Mouse (Mus musculus) testis, adult 2 months (tissue): Measurements from ENCODE around the gene Gm45521. TPM values are rescaled to one million over a fixed set of nuclear protein-coding genes. Genes with fewer than 3 reads are reported as not detected.
A peak's percentile ranks its signal among the peaks of the same experiment; 100 is the strongest.

Source experiments
- H3K27ac ChIP-seq: fragments of 200-500 bp; 2 replicates; pipeline ENCODE4 v1.5.1; 2012; ENCODE audit warnings: low read depth, low read length; ENCODE audit not compliant: control insufficient read depth, insufficient read depth
- H3K27me3 ChIP-seq: fragments of 200-500 bp; 2 replicates; pipeline ENCODE4 v1.6.1; 2012; ENCODE audit warnings: mild to moderate bottlenecking, low read length, moderate library complexity; ENCODE audit not compliant: control insufficient read depth, insufficient read depth
- H3K36me3 ChIP-seq: fragments of 200-500 bp; 2 replicates; pipeline ENCODE4 v1.6.1; 2012; ENCODE audit warnings: mild to moderate bottlenecking, low read length; ENCODE audit not compliant: control insufficient read depth, insufficient read depth
- H3K4me1 ChIP-seq: fragments of 200-500 bp; 2 replicates; pipeline ENCODE4 v1.6.1; 2012; ENCODE audit warnings: low read length; ENCODE audit not compliant: control insufficient read depth, insufficient read depth
- H3K4me3 ChIP-seq: fragments of 200-500 bp; 2 replicates; pipeline ENCODE4 v1.5.1; 2012; ENCODE audit warnings: low read depth, mild to moderate bottlenecking, low read length, moderate library complexity, mixed read lengths; ENCODE audit not compliant: control insufficient read depth
- CTCF ChIP-seq: fragments of 200-500 bp; IDR thresholded peaks from 2 replicates; pipeline ENCODE4 v1.5.1; 2012; ENCODE audit warnings: low read depth, mild to moderate bottlenecking, inconsistent platforms, low read length, moderate library complexity; ENCODE audit not compliant: control insufficient read depth, insufficient read depth, insufficient replicate concordance
- POLR2A ChIP-seq: fragments of 200-500 bp; IDR thresholded peaks from 2 replicates; pipeline ENCODE4 v1.6.1; 2012; ENCODE audit warnings: low read depth, mild to moderate bottlenecking, inconsistent platforms, low read length, moderate library complexity; ENCODE audit not compliant: control insufficient read depth
- polyA plus RNA-seq: library from polyadenylated mRNA; depleted of rRNA; stranded (reverse); fragments of >200 nt; gene quantifications from 2 replicates; pipeline ENCODE4 v1.2.3, GENCODE M21; 2012

Gm45521 gene
- polyA plus RNA-seq, 1 experiment, result 3.4 TPM

DNA sequence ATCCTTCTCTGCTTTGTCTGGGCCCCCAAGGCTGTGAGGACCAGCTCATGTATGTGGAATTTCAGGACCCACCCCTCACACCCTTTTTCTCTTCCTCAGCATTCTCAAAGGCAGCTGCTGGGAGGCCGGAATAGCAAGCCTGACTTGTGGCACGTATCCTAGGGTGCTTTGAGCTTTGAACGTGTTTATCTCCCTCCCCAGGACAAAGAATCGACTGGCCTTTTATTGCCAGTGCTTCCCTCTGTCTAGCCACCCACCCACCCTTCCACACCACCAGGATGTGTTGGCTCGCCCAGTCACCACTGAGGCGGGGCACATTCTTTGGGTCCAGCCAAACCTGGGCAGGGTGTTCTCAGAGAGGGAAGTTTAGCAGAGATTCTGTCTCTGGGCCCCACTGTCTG, 3.0 kb upstream of the Gm45521 start:
- TF ChIP-seq CTCF (no peak), POLR2A (no peak)
- Histone ChIP-seq H3K4me1 (peaks cover 16% of the 10 kb centered on the region), H3K36me3 (no peaks in the 10 kb centered on the region), H3K27me3 (no peaks in the 10 kb centered on the region), H3K4me3 (no peak overlapping the region), H3K27ac (no peak overlapping the region)

DNA sequence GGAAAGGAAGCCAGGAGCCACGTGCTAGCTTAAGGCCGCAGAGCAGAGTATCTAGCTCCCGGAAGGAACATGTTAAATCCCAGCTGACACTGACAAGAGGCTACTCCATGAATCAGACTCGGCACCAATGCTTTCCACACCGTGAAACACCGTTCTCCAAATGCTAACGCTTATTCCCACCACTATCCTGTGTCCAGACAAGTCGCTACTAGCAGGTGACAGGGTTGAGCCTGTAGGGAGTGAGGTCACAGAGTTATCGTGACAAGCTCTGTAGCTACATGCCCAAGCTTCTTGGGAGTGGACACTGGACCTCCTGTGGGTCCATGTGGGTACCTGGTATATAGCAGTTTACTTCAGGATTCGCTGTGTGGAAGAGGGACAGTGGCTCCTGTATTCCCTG, 661 bp upstream of the Gm45521 start:
- Histone ChIP-seq H3K4me3 (peak overlapping the region; percentile 67), H3K27me3 (no peaks in the 10 kb centered on the region), H3K4me1 (peaks cover 16% of the 10 kb centered on the region), H3K36me3 (no peaks in the 10 kb centered on the region), H3K27ac (no peak overlapping the region)
- TF ChIP-seq CTCF, result no peak

DNA sequence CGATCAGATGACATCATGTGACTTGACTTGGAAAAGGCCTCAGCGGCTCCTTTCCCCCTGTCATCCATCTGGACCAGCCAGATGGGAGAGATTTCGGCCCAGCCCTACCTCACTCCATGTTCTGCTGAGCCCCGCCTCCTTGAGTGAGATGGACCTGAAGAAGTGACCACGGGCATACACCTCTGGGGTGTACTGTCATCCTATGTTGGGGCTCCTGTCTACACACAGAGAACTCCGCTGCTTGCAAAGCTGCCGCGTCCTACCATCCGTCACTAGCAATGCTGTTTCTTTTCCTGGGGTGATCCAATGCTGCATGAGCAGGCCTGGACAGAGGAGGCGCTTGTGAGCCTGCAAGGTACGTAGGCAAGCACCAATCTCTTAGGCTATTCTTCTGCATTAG, 3.5 kb downstream of the Gm45521 start:
- no peaks in the 10 kb centered on the region for H3K27me3 ChIP-seq
- H3K36me3 ChIP-seq, result no peaks in the 10 kb centered on the region
- TF ChIP-seq CTCF, result peak; percentile 40; the same call in 1 of the 2 replicates
- TF ChIP-seq POLR2A, result no peak
- no peak overlapping the region for H3K27ac ChIP-seq
- no peak overlapping the region for H3K4me3 ChIP-seq
- H3K4me1 ChIP-seq, result peaks cover 12% of the 10 kb centered on the region

DNA sequence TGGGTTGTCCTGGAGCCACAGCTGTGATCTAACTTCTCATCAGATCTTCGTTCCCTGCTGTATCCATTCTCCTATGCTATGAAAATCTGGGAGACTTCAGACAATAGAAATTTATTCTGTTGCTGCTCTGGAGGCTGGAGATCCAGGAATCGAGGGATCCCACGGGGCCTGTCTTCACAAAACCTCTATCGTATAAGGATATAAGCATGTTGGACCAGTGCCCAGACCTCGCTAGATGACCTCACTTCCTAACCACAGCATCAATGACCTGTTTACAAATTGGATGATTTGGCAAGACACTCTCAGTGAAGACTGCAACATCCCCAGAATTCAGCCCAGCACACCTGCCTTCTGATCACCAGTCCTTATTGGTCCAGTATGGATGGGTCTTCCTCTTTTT, 4.6 kb downstream of the Gm45521 start:
- no peaks in the 10 kb centered on the region for H3K36me3 ChIP-seq
- H3K4me1 ChIP-seq, result peaks cover 6% of the 10 kb centered on the region
- TF ChIP-seq CTCF (no peak), POLR2A (no peak)
- no peak overlapping the region for H3K4me3 ChIP-seq
- no peak overlapping the region for H3K27ac ChIP-seq
- no peaks in the 10 kb centered on the region for H3K27me3 ChIP-seq

DNA sequence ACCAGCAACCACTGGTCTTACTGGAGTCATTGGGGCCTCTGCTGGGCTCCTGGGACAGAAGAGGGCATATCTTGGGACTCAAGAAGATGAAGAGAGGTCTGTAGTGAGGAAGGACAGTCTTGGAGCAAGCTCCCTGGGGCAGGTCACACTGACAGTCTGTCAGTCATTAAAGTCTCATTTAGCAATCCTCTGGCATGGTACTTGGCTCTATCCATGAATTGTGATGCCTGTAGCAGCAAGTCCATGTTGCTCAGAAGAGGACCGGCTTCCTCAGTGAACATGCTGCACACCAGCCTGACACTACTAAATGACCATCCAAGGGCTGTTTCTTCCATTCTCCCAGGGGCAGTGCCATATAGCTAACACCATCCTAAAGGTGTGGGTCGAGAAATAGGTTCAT, 5.5 kb downstream of the Gm45521 start:
- Histone ChIP-seq H3K36me3 (no peaks in the 10 kb centered on the region), H3K4me1 (no peaks in the 10 kb centered on the region; the same call in 1 of the 2 replicates), H3K4me3 (no peak overlapping the region), H3K27me3 (no peaks in the 10 kb centered on the region), H3K27ac (no peak overlapping the region)
- TF ChIP-seq POLR2A, result no peak
- TF ChIP-seq CTCF, result no peak

DNA sequence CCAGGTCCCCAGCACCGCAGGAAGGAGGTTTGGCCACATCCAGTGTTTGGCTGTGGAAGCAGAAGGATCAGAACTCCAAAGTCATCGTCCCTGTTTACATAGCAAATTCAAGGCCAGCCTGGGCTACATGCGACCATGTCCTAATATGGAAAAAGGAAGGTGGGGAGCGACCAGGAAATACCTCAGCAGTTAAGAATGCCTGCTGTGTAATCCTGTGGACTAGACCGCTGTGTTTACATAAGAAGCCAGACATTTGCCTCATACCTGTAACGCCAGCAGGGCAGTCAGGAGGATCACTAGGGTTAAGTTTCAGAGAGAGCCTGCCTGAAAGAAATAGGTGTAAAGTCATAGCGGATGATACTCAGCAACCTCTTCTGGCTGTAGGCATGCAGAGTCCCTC, 6.1 kb downstream of the Gm45521 start:
- Histone ChIP-seq H3K27me3 (no peaks in the 10 kb centered on the region), H3K4me3 (no peak overlapping the region), H3K27ac (no peak overlapping the region), H3K4me1 (no peaks in the 10 kb centered on the region), H3K36me3 (no peaks in the 10 kb centered on the region)
- TF ChIP-seq CTCF (no peak), POLR2A (no peak)

DNA sequence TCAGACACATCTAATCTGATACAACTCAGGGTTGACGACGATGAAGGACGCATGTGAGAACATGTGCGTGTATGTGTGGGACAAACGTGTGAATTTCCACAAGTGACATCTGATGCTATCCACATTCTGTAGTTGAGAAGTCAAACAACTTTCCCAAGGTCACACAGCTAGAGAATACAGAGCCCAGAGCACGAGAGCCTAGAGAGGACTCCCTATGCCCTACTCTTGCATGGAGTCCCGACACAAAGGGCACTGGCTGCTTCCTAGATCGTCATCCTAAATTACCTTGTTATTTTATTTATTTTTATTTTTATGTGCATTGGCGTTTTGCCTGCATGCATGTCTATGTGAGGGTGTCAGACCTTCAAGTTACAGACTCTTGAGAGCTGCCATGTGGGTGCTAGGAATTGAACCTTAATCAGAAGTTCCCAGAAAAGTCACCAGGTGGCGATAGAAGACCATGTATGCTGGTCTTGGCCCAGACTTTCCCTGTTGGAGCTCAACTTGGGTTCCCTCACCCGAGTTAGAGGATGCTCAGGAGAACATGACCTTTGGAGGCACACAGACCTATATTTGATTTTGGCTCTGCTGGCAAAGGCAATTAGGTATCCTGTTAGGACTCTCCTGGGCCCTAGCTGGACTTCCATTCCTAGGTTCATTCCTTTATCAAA, 7.3 kb downstream of the Gm45521 start:
- H3K36me3 ChIP-seq, result no peaks in the 10 kb centered on the region
- H3K27ac ChIP-seq, result no peak overlapping the region
- no peak overlapping the region for H3K4me3 ChIP-seq
- no peaks in the 10 kb centered on the region for H3K4me1 ChIP-seq
- TF ChIP-seq CTCF, result peak; percentile 45; the same call in 1 of the 2 replicates
- TF ChIP-seq POLR2A, result no peak
- H3K27me3 ChIP-seq, result no peaks in the 10 kb centered on the region
